Comparison of ENCODE assay signal across 25 mouse cellular contexts in genomic region chr9:42106305-42106704, GRCm38 (mm10).
"Had no signal": no experiment of that assay in that cellular context is flagged by ENCODE, and none has a peak within 500 bp of the region (broad histone marks: within the 10 kb centered on the region; RNA-seq: fewer than 3 reads in every experiment).

No protein-coding gene starts in this region.

- H3K27me3 ChIP-seq: heart, embryonic 12.5 days; hindbrain, embryonic 12.5 days; intestine, embryonic 15.5 days; limb, embryonic 12.5 days; liver, embryonic 13.5 days; liver, embryonic 15.5 days had no signal

- H3K27ac ChIP-seq: heart, embryonic 10.5 days; hindbrain, embryonic 10.5 days; hindbrain, embryonic 12.5 days; hindbrain, embryonic 14.5 days; intestine, embryonic 15.5 days; limb, embryonic 10.5 days; limb, embryonic 12.5 days; liver, embryonic 13.5 days; liver, embryonic 15.5 days had no signal

- H3K4me1 ChIP-seq: liver, embryonic 13.5 days; liver, embryonic 15.5 days had no signal

- H3K36me3 ChIP-seq: heart, embryonic 10.5 days; heart, embryonic 12.5 days; hindbrain, embryonic 10.5 days; hindbrain, embryonic 12.5 days; intestine, embryonic 15.5 days; limb, embryonic 10.5 days; limb, embryonic 12.5 days; liver, embryonic 13.5 days; liver, embryonic 15.5 days had no signal

- ATAC-seq: inflammation-experienced regulatory T-cells, adult 6 months; intestine, embryonic 15.5 days; intestine, postnatal 0 days; liver, postnatal 0 days had no signal

- H3K4me3 ChIP-seq: heart, embryonic 10.5 days; heart, embryonic 12.5 days; hindbrain, embryonic 10.5 days; hindbrain, embryonic 12.5 days; intestine, embryonic 15.5 days; layer of hippocampus, adult 2 months; left cerebral cortex, adult 2 months; limb, embryonic 10.5 days; limb, embryonic 12.5 days; liver, embryonic 13.5 days; liver, embryonic 15.5 days had no signal

- DNase-seq: gastrocnemius, postnatal 10 days; gastrocnemius, postnatal 25 days; heart, adult 18-20 months; heart, postnatal 10 days; heart, postnatal 4 days; kidney, adult 18-20 months; kidney, postnatal 10 days; kidney, postnatal 25 days; kidney, postnatal 4 days; liver; liver, embryonic 13.5 days; liver, postnatal 0 days had no signal
